Mouse (Mus musculus): ENCODE data around the gene Cd7.
"Not testable (repeated sequence)": the region's sequence is repeated elsewhere in the genome, so short reads cannot be mapped to it uniquely, and the experiment has no call there.

The Cd7 gene

GRCm38 (mm10) chr11:121039302-121039701 lies at the start of gene Cd7:
Gene Cd7, minus strand, starts transcription at chr11:121039418.
- no peak for DNase-seq (ENCODE audit: low spot score in 2 of 2)

GRCm38 (mm10) chr11:121088997-121089396 lies 49.8 kb upstream of the Cd7 start:
- no peak for DNase-seq (ENCODE audit: low spot score in 2 of 2)

GRCm38 (mm10) chr11:121086296-121086695 lies 47.1 kb upstream of the Cd7 start:
- DNase-seq (ENCODE audit: low spot score in 2 of 2): no peak

- DNase-seq (ENCODE audit: low spot score in 2 of 2): no peak
Measured at GRCm38 (mm10) chr11:121085181-121085580, 46.0 kb upstream of the Cd7 start.

GRCm38 (mm10) chr11:121082857-121083500 lies 43.8 kb upstream of the Cd7 start:
- DNase-seq (ENCODE audit: low spot score in 2 of 2): peak in 1 of 2 experiments; percentile 25

- DNase-seq (ENCODE audit: low spot score in 2 of 2): no peak
Measured at GRCm38 (mm10) chr11:121082250-121082649, 43.0 kb upstream of the Cd7 start.

- no peak for DNase-seq (ENCODE audit: low spot score in 2 of 2)
Measured at GRCm38 (mm10) chr11:121081120-121081519, 41.9 kb upstream of the Cd7 start, which contains the start of gene Sectm1a. Gene Sectm1a, minus strand, starts transcription at chr11:121081220.

GRCm38 (mm10) chr11:121080330-121080729 lies 41.1 kb upstream of the Cd7 start:
- DNase-seq (ENCODE audit: low spot score in 2 of 2): no peak

GRCm38 (mm10) chr11:121075655-121076054 lies 36.4 kb upstream of the Cd7 start:
- DNase-seq (ENCODE audit: low spot score in 2 of 2): no peak

GRCm38 (mm10) chr11:121069662-121070061 lies 30.4 kb upstream of the Cd7 start:
- not testable (repeated sequence) for DNase-seq (ENCODE audit: low spot score in 2 of 2)

- DNase-seq (ENCODE audit: low spot score in 2 of 2): no peak
Measured at GRCm38 (mm10) chr11:121067895-121068294, 28.7 kb upstream of the Cd7 start.

- DNase-seq (ENCODE audit: low spot score in 2 of 2): no peak
Measured at GRCm38 (mm10) chr11:121064197-121064596, 25.0 kb upstream of the Cd7 start.

- no peak for DNase-seq (ENCODE audit: low spot score in 2 of 2)
Measured at GRCm38 (mm10) chr11:121063379-121063778, 24.2 kb upstream of the Cd7 start, which contains the start of gene Sectm1b. Gene Sectm1b, minus strand, starts transcription at chr11:121063569.

GRCm38 (mm10) chr11:121061615-121062014 lies 22.4 kb upstream of the Cd7 start:
- DNase-seq (ENCODE audit: low spot score in 2 of 2): no peak

- not testable (repeated sequence) for DNase-seq (ENCODE audit: low spot score in 2 of 2)
Measured at GRCm38 (mm10) chr11:121060401-121061067, 21.3 kb upstream of the Cd7 start.

GRCm38 (mm10) chr11:121059471-121059870 lies 20.3 kb upstream of the Cd7 start:
- no peak for DNase-seq (ENCODE audit: low spot score in 2 of 2)

GRCm38 (mm10) chr11:121058956-121059355 lies 19.7 kb upstream of the Cd7 start:
- no peak for DNase-seq (ENCODE audit: low spot score in 2 of 2)

GRCm38 (mm10) chr11:121058122-121058521 lies 18.9 kb upstream of the Cd7 start:
- DNase-seq (ENCODE audit: low spot score in 2 of 2): no peak

GRCm38 (mm10) chr11:121056536-121057236 lies 17.5 kb upstream of the Cd7 start:
- DNase-seq (ENCODE audit: low spot score in 2 of 2): no peak

GRCm38 (mm10) chr11:121053536-121053935 lies 14.3 kb upstream of the Cd7 start:
- peak; percentile 66 to 85 for DNase-seq (ENCODE audit: low spot score in 2 of 2)

- DNase-seq (ENCODE audit: low spot score in 2 of 2): no peak
Measured at GRCm38 (mm10) chr11:121052387-121052786, 13.2 kb upstream of the Cd7 start.

- no peak for DNase-seq (ENCODE audit: low spot score in 2 of 2)
Measured at GRCm38 (mm10) chr11:121051793-121052192, 12.6 kb upstream of the Cd7 start.

GRCm38 (mm10) chr11:121049840-121050239 lies 10.6 kb upstream of the Cd7 start:
- no peak for DNase-seq (ENCODE audit: low spot score in 2 of 2)
